Mouse (Mus musculus) forebrain, embryonic 12.5 days (tissue): ENCODE results near the gene Efna5. TPM values are rescaled to one million over a fixed set of nuclear protein-coding genes. Genes with fewer than 3 reads are reported as not detected.

Source experiments
- ATAC-seq: fragments of 200-750 bp; cut with Nextera tagmentation; 2 replicates; pipeline ENCODE4 v1.8.0; 2017; ENCODE audit warnings: moderate TSS enrichment; ENCODE audit not compliant: low FRiP score
- H3K27ac ChIP-seq: fragments of 300-500 bp; sonication (generic); 2 replicates; pipeline ENCODE4 v1.5.1; 2016; ENCODE audit warnings: mild to moderate bottlenecking
- H3K27me3 ChIP-seq: fragments of 300-500 bp; sonication (generic); 2 replicates; pipeline ENCODE4 v1.6.1; 2016; ENCODE audit warnings: mild to moderate bottlenecking
- H3K36me3 ChIP-seq: fragments of 300-500 bp; sonication (generic); replicated peaks from 2 replicates; pipeline ENCODE4 v1.6.1; 2016; ENCODE audit warnings: mild to moderate bottlenecking
- H3K4me1 ChIP-seq: fragments of 300-500 bp; sonication (generic); 2 replicates; pipeline ENCODE4 v1.6.1; 2016
- H3K4me2 ChIP-seq: fragments of 300-500 bp; sonication (generic); 2 replicates; pipeline ENCODE4 v1.6.1; 2016; ENCODE audit warnings: mild to moderate bottlenecking, moderate library complexity
- H3K4me3 ChIP-seq: fragments of 300-500 bp; sonication (generic); replicated peaks from 2 replicates; pipeline ENCODE4 v1.5.1; 2016; ENCODE audit warnings: mild to moderate bottlenecking
- H3K9ac ChIP-seq: fragments of 300-500 bp; sonication (generic); 2 replicates; pipeline ENCODE4 v1.6.1; 2016; ENCODE audit warnings: mild to moderate bottlenecking
- H3K9me3 ChIP-seq: fragments of 300-500 bp; sonication (generic); 2 replicates; pipeline ENCODE4 v1.6.1; 2016
- WGBS: fragments of 180-500 bp; shearing (Covaris S2); methylation state at CpG from one replicate; pipeline ENCODE4 v1.1.7; 2016; 5-methylcytosine and 5-hydroxymethylcytosine counted together
- polyA plus RNA-seq: library from polyadenylated mRNA; unstranded; fragments of >200 nt; fragmentation: Nextera tagmentation; extraction: Ambion mirVana; gene quantifications from 2 replicates; pipeline ENCODE4 v1.2.1, GENCODE M21; 2016

Efna5 gene
- polyA plus RNA-seq, 1 experiment from 2014 or later, result 45.7 TPM

GRCm38 (mm10) chr17:62850603-62851002 is 30.5 kb downstream of the Efna5 start:
- H3K36me3 ChIP-seq, result no peaks in the 10 kb centered on the region
- H3K4me3 ChIP-seq, result no peak overlapping the region
- no peak overlapping the region for H3K4me2 ChIP-seq
- no peaks in the 10 kb centered on the region for H3K9me3 ChIP-seq
- peaks cover 11% of the 10 kb centered on the region; the same call in 1 of the 2 replicates for H3K27me3 ChIP-seq
- H3K27ac ChIP-seq, result no peak overlapping the region
- peaks cover 48% of the 10 kb centered on the region for H3K4me1 ChIP-seq
- no peak overlapping the region for H3K9ac ChIP-seq
- WGBS, result 76% methylated on average over 3 of the region's 3 CpGs
- ATAC-seq, result no peak

GRCm38 (mm10) chr17:62849676-62850075 is 31.4 kb downstream of the Efna5 start:
- H3K4me1 ChIP-seq, result peaks cover 54% of the 10 kb centered on the region
- H3K4me2 ChIP-seq, result no peak overlapping the region
- WGBS, result 91% methylated on average over 6 of the region's 6 CpGs
- H3K27ac ChIP-seq, result no peak overlapping the region
- no peaks in the 10 kb centered on the region for H3K36me3 ChIP-seq
- H3K9me3 ChIP-seq, result no peaks in the 10 kb centered on the region
- H3K9ac ChIP-seq, result no peak overlapping the region
- ATAC-seq, result no peak
- H3K4me3 ChIP-seq, result no peak overlapping the region
- H3K27me3 ChIP-seq, result peaks cover 11% of the 10 kb centered on the region; the same call in 1 of the 2 replicates

- no peaks in the 10 kb centered on the region for H3K9me3 ChIP-seq
- ATAC-seq, result no peak
- H3K27ac ChIP-seq, result no peak overlapping the region
- H3K27me3 ChIP-seq, result peaks cover 6% of the 10 kb centered on the region; the same call in 1 of the 2 replicates
- H3K4me1 ChIP-seq, result peaks cover 32% of the 10 kb centered on the region
- H3K4me2 ChIP-seq, result no peak overlapping the region
- 39% methylated on average over 5 of the region's 5 CpGs for WGBS
- H3K4me3 ChIP-seq, result no peak overlapping the region
- no peak overlapping the region for H3K9ac ChIP-seq
- H3K36me3 ChIP-seq, result no peaks in the 10 kb centered on the region
Observed at GRCm38 (mm10) chr17:62845656-62846055, 35.5 kb downstream of the Efna5 start.

GRCm38 (mm10) chr17:62844329-62844728 is 36.8 kb downstream of the Efna5 start:
- no peak overlapping the region for H3K4me2 ChIP-seq
- ATAC-seq, result no peak
- 28% methylated on average over 5 of the region's 5 CpGs for WGBS
- peaks cover 6% of the 10 kb centered on the region; the same call in 1 of the 2 replicates for H3K27me3 ChIP-seq
- no peak overlapping the region for H3K27ac ChIP-seq
- H3K4me3 ChIP-seq, result no peak overlapping the region
- peaks cover 25% of the 10 kb centered on the region; the same call in 1 of the 2 replicates for H3K4me1 ChIP-seq
- no peaks in the 10 kb centered on the region for H3K9me3 ChIP-seq
- H3K9ac ChIP-seq, result no peak overlapping the region
- no peaks in the 10 kb centered on the region for H3K36me3 ChIP-seq

- H3K9ac ChIP-seq, result no peak overlapping the region
- no peak overlapping the region for H3K4me3 ChIP-seq
- H3K4me2 ChIP-seq, result no peak overlapping the region
- no peaks in the 10 kb centered on the region for H3K9me3 ChIP-seq
- ATAC-seq, result no peak
- H3K4me1 ChIP-seq, result no peaks in the 10 kb centered on the region
- H3K27ac ChIP-seq, result no peak overlapping the region
- H3K27me3 ChIP-seq, result no peaks in the 10 kb centered on the region
- 38% methylated on average over 7 of the region's 7 CpGs for WGBS
- no peaks in the 10 kb centered on the region for H3K36me3 ChIP-seq
Observed at GRCm38 (mm10) chr17:62837336-62837735, 43.8 kb downstream of the Efna5 start.

GRCm38 (mm10) chr17:62836598-62837106 is 44.5 kb downstream of the Efna5 start:
- no peaks in the 10 kb centered on the region for H3K9me3 ChIP-seq
- peaks cover 3% of the 10 kb centered on the region; the same call in 1 of the 2 replicates for H3K4me1 ChIP-seq
- H3K4me2 ChIP-seq, result no peak overlapping the region
- no peak overlapping the region for H3K9ac ChIP-seq
- 87% methylated on average over 6 of the region's 6 CpGs for WGBS
- H3K4me3 ChIP-seq, result no peak overlapping the region
- ATAC-seq, result no peak
- H3K36me3 ChIP-seq, result no peaks in the 10 kb centered on the region
- no peaks in the 10 kb centered on the region for H3K27me3 ChIP-seq
- H3K27ac ChIP-seq, result no peak overlapping the region

GRCm38 (mm10) chr17:62832550-62833127 is 48.5 kb downstream of the Efna5 start:
- Histone ChIP-seq H3K36me3 (no peaks in the 10 kb centered on the region), H3K9me3 (no peaks in the 10 kb centered on the region), H3K4me2 (no peak overlapping the region), H3K9ac (no peak overlapping the region), H3K27ac (no peak overlapping the region), H3K27me3 (no peaks in the 10 kb centered on the region), H3K4me1 (peaks cover 19% of the 10 kb centered on the region), H3K4me3 (no peak overlapping the region)
- no peak for ATAC-seq
- 75% methylated on average over 16 of the region's 16 CpGs for WGBS

- ATAC-seq, result no peak
- 67% methylated on average over 6 of the region's 6 CpGs for WGBS
- H3K27ac ChIP-seq, result no peak overlapping the region
Observed at GRCm38 (mm10) chr17:62827549-62827948, 53.6 kb downstream of the Efna5 start.

GRCm38 (mm10) chr17:62821219-62821618 is 59.9 kb downstream of the Efna5 start:
- H3K36me3 ChIP-seq, result no peaks in the 10 kb centered on the region
- H3K4me1 ChIP-seq, result peaks cover 28% of the 10 kb centered on the region
- H3K27me3 ChIP-seq, result 0 out of 2 replicates have a peak, but pooled peaks cover 3% of the 10 kb centered on the region
- no peak overlapping the region for H3K4me3 ChIP-seq
- ATAC-seq, result no peak
- no peak overlapping the region for H3K4me2 ChIP-seq
- 90% methylated on average over 11 of the region's 11 CpGs for WGBS
- H3K27ac ChIP-seq, result no peak overlapping the region
- no peaks in the 10 kb centered on the region for H3K9me3 ChIP-seq
- H3K9ac ChIP-seq, result no peak overlapping the region

More at GRCm38 (mm10) chr17:62827549-62827948, 53.6 kb downstream of the Efna5 start:
- H3K4me1 ChIP-seq, result peaks cover 24% of the 10 kb centered on the region
- H3K4me2 ChIP-seq, result no peak overlapping the region
- no peaks in the 10 kb centered on the region for H3K36me3 ChIP-seq
- H3K27me3 ChIP-seq, result no peaks in the 10 kb centered on the region
- no peaks in the 10 kb centered on the region for H3K9me3 ChIP-seq
- no peak overlapping the region for H3K4me3 ChIP-seq
- H3K9ac ChIP-seq, result no peak overlapping the region

GRCm38 (mm10) chr17:62819931-62820330 is 61.2 kb downstream of the Efna5 start:
- Histone ChIP-seq H3K36me3 (no peaks in the 10 kb centered on the region), H3K9me3 (no peaks in the 10 kb centered on the region), H3K4me2 (no peak overlapping the region), H3K9ac (no peak overlapping the region), H3K4me1 (peaks cover 30% of the 10 kb centered on the region), H3K27ac (no peak overlapping the region), H3K4me3 (no peak overlapping the region), H3K27me3 (0 out of 2 replicates have a peak, but pooled peaks cover 3% of the 10 kb centered on the region)
- WGBS, result 90% methylated on average over 5 of the region's 5 CpGs
- ATAC-seq, result no peak

GRCm38 (mm10) chr17:62818821-62819220 is 62.3 kb downstream of the Efna5 start:
- H3K36me3 ChIP-seq, result no peaks in the 10 kb centered on the region

GRCm38 (mm10) chr17:62818337-62818736 is 62.8 kb downstream of the Efna5 start:
- H3K4me3 ChIP-seq, result no peak overlapping the region
- H3K9me3 ChIP-seq, result no peaks in the 10 kb centered on the region
- 52% methylated on average over 2 of the region's 2 CpGs for WGBS
- peaks cover 30% of the 10 kb centered on the region for H3K4me1 ChIP-seq
- H3K27ac ChIP-seq, result no peak overlapping the region
- no peak overlapping the region for H3K9ac ChIP-seq
- H3K36me3 ChIP-seq, result no peaks in the 10 kb centered on the region
- H3K27me3 ChIP-seq, result 0 out of 2 replicates have a peak, but pooled peaks cover 3% of the 10 kb centered on the region
- no peak for ATAC-seq
- H3K4me2 ChIP-seq, result no peak overlapping the region

More at GRCm38 (mm10) chr17:62818821-62819220, 62.3 kb downstream of the Efna5 start:
- Histone ChIP-seq H3K27ac (no peak overlapping the region), H3K4me2 (no peak overlapping the region), H3K9me3 (no peaks in the 10 kb centered on the region), H3K9ac (no peak overlapping the region), H3K27me3 (0 out of 2 replicates have a peak, but pooled peaks cover 3% of the 10 kb centered on the region), H3K4me1 (peaks cover 30% of the 10 kb centered on the region), H3K4me3 (no peak overlapping the region)
- no peak for ATAC-seq
- 16% methylated on average over 8 of the region's 8 CpGs for WGBS

- Histone ChIP-seq H3K27ac (no peak overlapping the region), H3K27me3 (0 out of 2 replicates have a peak, but pooled peaks cover 3% of the 10 kb centered on the region), H3K9me3 (no peaks in the 10 kb centered on the region), H3K4me1 (peaks cover 30% of the 10 kb centered on the region), H3K36me3 (no peaks in the 10 kb centered on the region), H3K4me3 (no peak overlapping the region), H3K9ac (no peak overlapping the region), H3K4me2 (no peak overlapping the region)
- 90% methylated on average over 10 of the region's 10 CpGs for WGBS
- no peak for ATAC-seq
Observed at GRCm38 (mm10) chr17:62816879-62817278, 64.2 kb downstream of the Efna5 start.
